Mouse (Mus musculus): ENCODE measurements around the gene Zmat5. TPM values are rescaled to one million over a fixed set of nuclear protein-coding genes. Genes with fewer than 3 reads are reported as not detected.

The Zmat5 gene
- total RNA-seq (2021) (10 to 100 TPM; 22.2 to 26.3 TPM), polyA plus RNA-seq (2012; rRNA removed) (32.1 and 36.2 TPM in 2 replicates)
- long read RNA-seq, partial matches to known transcripts: 1 of 11 reads
- long read RNA-seq, other reads (novel, unspliced or antisense): 7 of 11 reads

- WGBS: under 1% methylated on average over 47 of the region's 47 CpGs
- peak within 1 kb of the TSS; percentile 86 for H3K4me3 ChIP-seq
- H3K36me3 ChIP-seq (ENCODE audit: control insufficient read depth, insufficient read depth, low read length): peaks cover 5% of the 10 kb centered on the region
- H3K9ac ChIP-seq (ENCODE audit: low read depth, low read length): peak within 1 kb of the TSS; percentile 87
- H3K27me3 ChIP-seq (ENCODE audit: control insufficient read depth, insufficient read depth, low read length): no peaks in the 10 kb centered on the region
- intact Hi-C loops (cut with DNase I): loop anchor here (5.0 kb wide), 2 partner anchors 112 to 197 kb away; partner anchors contain the start of gene Mtmr3
- peak within 1 kb of the TSS; percentile 96 for H3K27ac ChIP-seq
- DNase-seq: peak; percentile 92 to 93
- no peaks in the 10 kb centered on the region; the same call in 1 of the 2 replicates for H3K4me1 ChIP-seq (ENCODE audit: control insufficient read depth, insufficient read depth, low read length)
- TF ChIP-seq CTCF (IDR thresholded peaks at IDR 0.05) (no peak), POLR2A (IDR thresholded peaks at IDR 0.05; ENCODE audit: insufficient read depth, low read depth, low read length) (peak; percentile 99), EP300 (IDR thresholded peaks at IDR 0.05; ENCODE audit: insufficient read depth, low read depth, low read length) (peak; percentile 51)
- H3K79me2 ChIP-seq (replicated peaks; ENCODE audit: control insufficient read depth, insufficient read depth, low read length): no peaks in the 10 kb centered on the region; the same call in 1 of the 2 replicates
These were observed at the start of gene Zmat5, which contains the start of gene Uqcr10 for GRCm38 (mm10) chr11:4704072-4704964. TSS of gene Zmat5 (plus strand) at chr11:4704678. TSS of gene Uqcr10 (minus strand) at chr11:4704342.

- no peak overlapping the region for H3K9ac ChIP-seq (ENCODE audit: low read depth, low read length)
- H3K27me3 ChIP-seq (ENCODE audit: control insufficient read depth, insufficient read depth, low read length): no peaks in the 10 kb centered on the region
- H3K4me3 ChIP-seq: no peak overlapping the region
- no peak for TF ChIP-seq EP300 (IDR thresholded peaks at IDR 0.05; ENCODE audit: insufficient read depth, low read depth, low read length)
- no peak for TF ChIP-seq POLR2A (IDR thresholded peaks at IDR 0.05; ENCODE audit: insufficient read depth, low read depth, low read length)
- no peak for TF ChIP-seq CTCF (IDR thresholded peaks at IDR 0.05)
- intact Hi-C loops (cut with DNase I): no loop called here
- H3K79me2 ChIP-seq (replicated peaks; ENCODE audit: control insufficient read depth, insufficient read depth, low read length): no peaks in the 10 kb centered on the region
- no peaks in the 10 kb centered on the region for H3K36me3 ChIP-seq (ENCODE audit: control insufficient read depth, insufficient read depth, low read length)
- no peaks in the 10 kb centered on the region for H3K4me1 ChIP-seq (ENCODE audit: control insufficient read depth, insufficient read depth, low read length)
- WGBS: 73% methylated on average over 1 of the region's 1 CpGs
- no peak for DNase-seq
- no peak overlapping the region for H3K27ac ChIP-seq
These were observed 44.7 kb upstream of the Zmat5 start for GRCm38 (mm10) chr11:4659818-4660217.

- Histone ChIP-seq H3K27ac (no peak overlapping the region), H3K4me3 (no peak overlapping the region), H3K27me3 (ENCODE audit: control insufficient read depth, insufficient read depth, low read length) (no peaks in the 10 kb centered on the region), H3K4me1 (ENCODE audit: control insufficient read depth, insufficient read depth, low read length) (no peaks in the 10 kb centered on the region), H3K36me3 (ENCODE audit: control insufficient read depth, insufficient read depth, low read length) (no peaks in the 10 kb centered on the region), H3K79me2 (replicated peaks; ENCODE audit: control insufficient read depth, insufficient read depth, low read length) (no peaks in the 10 kb centered on the region), H3K9ac (ENCODE audit: low read depth, low read length) (no peak overlapping the region)
- no peak for DNase-seq
- intact Hi-C loops (cut with DNase I): no loop called here
- TF ChIP-seq CTCF (IDR thresholded peaks at IDR 0.05): no peak
- TF ChIP-seq EP300 (IDR thresholded peaks at IDR 0.05; ENCODE audit: insufficient read depth, low read depth, low read length): no peak
- TF ChIP-seq POLR2A (IDR thresholded peaks at IDR 0.05; ENCODE audit: insufficient read depth, low read depth, low read length): no peak
- 70% methylated on average over 7 of the region's 7 CpGs for WGBS
These were observed 44.0 kb upstream of the Zmat5 start for GRCm38 (mm10) chr11:4660309-4661025.

- no peaks in the 10 kb centered on the region for H3K36me3 ChIP-seq (ENCODE audit: control insufficient read depth, insufficient read depth, low read length)
- no peaks in the 10 kb centered on the region for H3K4me1 ChIP-seq (ENCODE audit: control insufficient read depth, insufficient read depth, low read length)
- no peak overlapping the region for H3K27ac ChIP-seq
- no peaks in the 10 kb centered on the region for H3K79me2 ChIP-seq (replicated peaks; ENCODE audit: control insufficient read depth, insufficient read depth, low read length)
- TF ChIP-seq EP300 (IDR thresholded peaks at IDR 0.05; ENCODE audit: insufficient read depth, low read depth, low read length): no peak
- TF ChIP-seq CTCF (IDR thresholded peaks at IDR 0.05): no peak
- TF ChIP-seq POLR2A (IDR thresholded peaks at IDR 0.05; ENCODE audit: insufficient read depth, low read depth, low read length): no peak
- intact Hi-C loops (cut with DNase I): no loop called here
- WGBS: 68% methylated on average over 4 of the region's 4 CpGs
- H3K9ac ChIP-seq (ENCODE audit: low read depth, low read length): no peak overlapping the region
- H3K27me3 ChIP-seq (ENCODE audit: control insufficient read depth, insufficient read depth, low read length): no peaks in the 10 kb centered on the region
- no peak for DNase-seq
- no peak overlapping the region for H3K4me3 ChIP-seq
These were observed 43.2 kb upstream of the Zmat5 start for GRCm38 (mm10) chr11:4661324-4661723.

GRCm38 (mm10) chr11:4661871-4662495, 42.5 kb upstream of the Zmat5 start:
- intact Hi-C loops (cut with DNase I): no loop called here
- H3K4me1 ChIP-seq (ENCODE audit: control insufficient read depth, insufficient read depth, low read length): no peaks in the 10 kb centered on the region
- H3K9ac ChIP-seq (ENCODE audit: low read depth, low read length): no peak overlapping the region
- no peaks in the 10 kb centered on the region for H3K79me2 ChIP-seq (replicated peaks; ENCODE audit: control insufficient read depth, insufficient read depth, low read length)
- TF ChIP-seq EP300 (IDR thresholded peaks at IDR 0.05; ENCODE audit: insufficient read depth, low read depth, low read length): no peak
- TF ChIP-seq CTCF (IDR thresholded peaks at IDR 0.05): no peak
- H3K27me3 ChIP-seq (ENCODE audit: control insufficient read depth, insufficient read depth, low read length): no peaks in the 10 kb centered on the region
- no peak overlapping the region for H3K4me3 ChIP-seq
- H3K27ac ChIP-seq: no peak overlapping the region
- WGBS: 85% methylated on average over 10 of the region's 10 CpGs
- H3K36me3 ChIP-seq (ENCODE audit: control insufficient read depth, insufficient read depth, low read length): no peaks in the 10 kb centered on the region
- DNase-seq: no peak
